Comparison of ENCODE assay signal across 12 mouse cellular contexts in genomic region chr5:20843816-20844215, GRCm38 (mm10).
"Had no signal": no experiment of that assay in that cellular context is flagged by ENCODE, and none has a peak within 500 bp of the region (broad histone marks: within the 10 kb centered on the region; RNA-seq: fewer than 3 reads in every experiment).

No protein-coding gene starts in this region.

- ATAC-seq: lung, postnatal 0 days; midbrain, embryonic 13.5 days had no signal

- H3K36me3 ChIP-seq: limb, embryonic 10.5 days; liver, embryonic 15.5 days; midbrain, embryonic 13.5 days had no signal

- DNase-seq: kidney, postnatal 25 days; lung, adult 2 months; lung, postnatal 36 days; right cerebral cortex, postnatal 25 days; thymus, adult 18-20 months; thymus, postnatal 36 days had no signal

- H3K9ac ChIP-seq: liver, embryonic 15.5 days; midbrain, embryonic 13.5 days had no signal

- H3K27ac ChIP-seq: left cerebral cortex, adult 2 months; liver, embryonic 15.5 days; midbrain, embryonic 13.5 days had no signal

- H3K9me3 ChIP-seq: limb, embryonic 10.5 days; liver, embryonic 15.5 days; midbrain, embryonic 13.5 days had no signal

- H3K4me2 ChIP-seq: liver, embryonic 11.5 days; liver, embryonic 15.5 days; midbrain, embryonic 13.5 days had no signal

- H3K4me3 ChIP-seq: left cerebral cortex, adult 2 months; limb, embryonic 10.5 days; liver, embryonic 15.5 days; midbrain, embryonic 13.5 days had no signal

- H3K4me1 ChIP-seq: midbrain, embryonic 13.5 days had no signal

- H3K27me3 ChIP-seq: liver, embryonic 15.5 days; midbrain, embryonic 13.5 days had no signal
